Mouse (Mus musculus) adrenal gland, adult 2 months (tissue): Measurements from ENCODE around the gene Msi2. TPM values are rescaled to one million over a fixed set of nuclear protein-coding genes. Genes with fewer than 3 reads are reported as not detected.

Experiments used
- DNase-seq: peaks from one replicate; pipeline ENCODE4 v3.0.0; 2021
- polyA plus RNA-seq: library from polyadenylated mRNA; depleted of rRNA; stranded (reverse); fragments of >200 nt; gene quantifications from 2 replicates; pipeline ENCODE4 v1.2.3, GENCODE M21; 2012
- total RNA-seq, 2 experiments: library from RNA; stranded (reverse); gene quantifications; 2 replicates each; pipeline ENCODE4 v1.2.3; 2021

Msi2 gene
- total and polyA plus RNA-seq, 3 experiments, result 39.1 to 214 (median 205) TPM

DNA sequence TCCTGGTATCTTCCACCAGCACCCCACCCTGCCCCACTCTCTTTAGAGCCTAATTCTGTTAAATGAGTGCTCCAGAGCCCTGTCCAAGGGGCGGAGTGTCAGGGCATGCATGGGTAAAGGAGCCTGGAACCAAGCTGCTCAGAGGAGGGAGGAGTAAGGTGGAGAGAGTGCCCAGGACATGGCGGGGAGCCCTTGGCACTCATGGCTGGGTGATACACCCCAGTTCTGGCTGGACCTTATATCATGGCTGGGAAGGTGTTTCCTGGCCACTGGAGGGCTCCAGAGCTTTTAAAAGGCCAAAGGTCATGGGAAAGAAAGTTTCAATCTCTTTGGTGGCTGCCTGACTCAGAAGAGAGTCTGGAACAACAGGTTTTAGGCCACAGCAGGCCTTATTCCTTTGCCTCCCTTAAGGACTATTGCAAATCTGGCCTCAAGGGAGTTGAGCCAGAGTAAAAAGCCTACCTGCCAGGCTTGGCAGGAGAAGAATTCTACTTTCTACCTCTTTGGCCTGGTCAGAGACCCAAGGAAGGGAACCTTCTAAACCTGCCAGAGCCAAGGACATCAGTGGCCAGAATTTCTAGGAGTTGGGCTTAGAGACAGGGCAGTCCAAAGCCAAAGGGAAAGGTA is 352.3 kb downstream of the Msi2 start:
- peak; percentile 30 for DNase-seq

DNA sequence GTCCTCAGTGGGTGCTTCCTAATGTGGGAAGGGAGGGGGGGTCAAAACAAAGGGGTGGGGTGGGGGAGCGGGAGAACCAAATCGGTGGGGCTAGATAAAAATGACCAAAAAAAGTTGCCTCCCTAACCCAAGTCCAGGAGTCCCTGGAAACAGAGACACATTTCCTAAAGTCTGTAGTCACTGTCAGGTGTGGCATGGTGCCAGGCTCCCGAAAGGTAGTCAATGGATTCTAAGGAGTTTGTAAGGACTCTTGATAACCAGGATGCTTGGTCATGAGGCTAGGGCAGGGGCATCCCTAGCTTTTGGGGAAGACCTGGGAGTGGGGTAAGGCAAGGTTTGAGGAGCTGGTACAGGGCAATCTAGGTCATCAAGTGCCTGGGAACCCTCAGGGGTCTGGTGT is 354.1 kb downstream of the Msi2 start:
- DNase-seq, result no peak

DNA sequence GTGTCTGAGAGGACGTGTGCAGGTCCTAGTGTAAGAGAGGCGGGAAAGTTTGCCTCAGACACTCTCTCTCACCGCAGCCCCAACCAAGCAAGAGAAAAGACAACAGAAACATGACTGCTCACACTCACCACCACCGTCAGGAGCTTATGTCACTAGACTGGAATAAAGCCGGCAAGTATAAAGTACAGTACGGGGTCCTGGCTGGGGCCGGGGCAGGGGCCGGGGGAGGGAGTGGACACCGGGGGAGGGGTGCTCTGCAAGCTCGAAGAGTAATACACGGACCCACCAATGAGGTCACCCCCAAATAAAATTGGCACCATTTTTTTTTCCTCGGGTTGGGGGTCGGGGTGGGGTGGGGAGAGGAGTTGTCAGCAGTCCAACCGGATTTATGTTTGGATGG is 354.8 kb downstream of the Msi2 start:
- DNase-seq, result no peak

DNA sequence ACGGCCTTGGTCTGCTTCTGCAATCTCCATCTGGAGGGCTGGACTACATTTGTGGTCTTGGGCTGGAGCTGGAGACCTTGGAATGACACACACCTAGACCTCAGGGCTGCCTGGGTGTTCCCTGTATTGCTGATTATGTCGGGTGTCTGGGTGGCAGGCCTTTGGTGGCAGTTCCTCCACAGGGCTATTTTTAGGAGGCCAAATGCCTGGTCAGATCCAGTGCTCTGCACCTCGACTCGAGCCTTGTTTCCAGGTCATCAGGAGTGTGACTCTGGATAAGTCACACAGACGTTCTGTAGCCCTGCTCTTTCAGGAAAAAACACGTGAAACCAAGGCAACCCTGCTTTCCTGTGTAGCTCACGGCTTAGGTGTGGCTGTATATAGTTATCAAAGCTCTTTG is 358.6 kb downstream of the Msi2 start:
- DNase-seq, result no peak

DNA sequence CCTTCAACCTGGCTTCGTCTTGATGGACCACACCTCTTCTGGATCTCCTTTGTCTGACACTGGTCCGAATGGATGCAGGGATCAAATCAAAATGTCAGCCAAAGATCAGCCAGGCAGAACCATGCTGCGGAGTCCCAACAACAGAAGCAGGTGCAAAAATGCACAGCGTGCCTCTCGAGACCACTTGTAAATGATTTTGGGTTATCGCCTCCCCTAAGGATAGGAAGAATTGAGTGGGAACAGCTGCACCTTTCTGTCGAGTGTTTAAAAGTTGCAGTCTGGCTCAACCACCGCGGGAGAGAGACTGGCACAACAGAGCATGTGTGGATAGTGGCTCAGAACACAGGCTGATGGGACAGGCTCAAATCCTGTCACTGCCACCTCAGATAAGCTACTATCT is 361.0 kb downstream of the Msi2 start:
- no peak for DNase-seq

DNA sequence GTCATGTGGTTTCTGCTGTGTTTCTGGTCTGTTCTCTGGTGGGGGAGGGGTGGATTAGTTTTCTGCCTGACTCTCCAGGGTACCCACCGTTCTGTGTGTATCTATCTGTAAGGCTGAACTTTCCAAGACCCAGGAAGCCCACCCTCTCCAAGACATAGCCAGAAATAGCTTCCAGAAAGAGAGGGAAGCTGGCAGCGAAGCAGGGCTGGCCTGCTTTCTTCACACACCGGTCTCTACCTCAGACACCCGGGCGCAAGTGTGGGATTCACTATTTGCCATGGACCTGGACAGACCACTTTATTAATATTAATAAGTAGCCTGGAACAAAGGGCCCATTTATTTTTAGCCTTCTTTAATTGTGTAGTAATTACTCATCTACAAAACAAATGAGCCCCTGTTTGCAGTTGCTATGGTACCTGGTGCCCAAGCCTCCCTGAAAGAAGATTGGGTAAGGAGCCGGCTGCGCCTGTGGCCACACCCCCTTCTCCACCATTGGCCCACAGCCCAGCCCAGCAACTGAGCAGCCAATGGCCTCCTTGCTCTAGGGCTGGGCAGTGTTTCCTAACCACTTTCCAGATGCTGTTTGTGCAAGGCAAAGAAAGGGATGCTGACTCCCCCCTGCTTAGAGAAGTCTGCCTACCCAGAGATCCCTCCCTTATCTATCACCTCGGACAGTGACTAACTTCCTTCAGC is 361.6 kb downstream of the Msi2 start:
- DNase-seq, result peak; percentile 84

DNA sequence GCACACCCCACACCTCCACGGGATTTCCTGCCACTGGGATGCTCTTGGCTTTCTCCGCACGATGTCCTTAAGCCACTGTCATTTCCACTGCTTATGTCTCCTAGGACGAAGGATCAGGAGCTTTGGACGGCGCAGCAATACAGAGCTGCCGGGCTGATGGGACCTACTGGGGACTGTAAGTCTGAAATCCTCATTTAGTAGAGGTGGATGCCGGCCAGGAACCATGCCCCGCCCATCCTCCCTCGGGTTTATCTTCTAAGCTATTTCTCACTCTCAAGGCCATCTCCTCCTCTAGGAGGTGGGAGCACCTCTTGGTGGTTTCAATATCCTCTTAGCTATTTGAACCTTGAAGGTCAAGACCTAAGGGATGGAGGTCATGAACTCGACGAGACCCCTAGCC is 362.3 kb downstream of the Msi2 start:
- peak; percentile 77 for DNase-seq

DNA sequence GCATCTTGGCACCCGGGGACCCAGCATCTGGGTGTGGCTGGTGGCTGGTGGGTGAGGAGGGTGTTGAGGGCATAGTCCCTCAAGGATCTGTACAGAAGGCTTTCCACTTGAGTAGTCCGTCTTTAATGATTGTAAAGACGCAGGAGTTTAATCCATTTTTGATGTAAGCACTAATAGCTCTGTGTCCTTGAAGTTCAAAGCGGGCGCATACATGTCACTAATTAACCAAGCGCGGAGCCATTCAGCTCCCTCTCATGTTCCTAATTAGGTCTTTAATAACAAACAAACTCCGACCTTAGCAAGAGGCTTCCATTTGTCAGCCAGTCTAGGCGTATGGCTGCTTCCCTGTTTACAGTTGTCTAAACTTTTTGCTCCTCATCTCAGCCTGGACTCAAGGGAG is 363.5 kb downstream of the Msi2 start:
- DNase-seq, result no peak

DNA sequence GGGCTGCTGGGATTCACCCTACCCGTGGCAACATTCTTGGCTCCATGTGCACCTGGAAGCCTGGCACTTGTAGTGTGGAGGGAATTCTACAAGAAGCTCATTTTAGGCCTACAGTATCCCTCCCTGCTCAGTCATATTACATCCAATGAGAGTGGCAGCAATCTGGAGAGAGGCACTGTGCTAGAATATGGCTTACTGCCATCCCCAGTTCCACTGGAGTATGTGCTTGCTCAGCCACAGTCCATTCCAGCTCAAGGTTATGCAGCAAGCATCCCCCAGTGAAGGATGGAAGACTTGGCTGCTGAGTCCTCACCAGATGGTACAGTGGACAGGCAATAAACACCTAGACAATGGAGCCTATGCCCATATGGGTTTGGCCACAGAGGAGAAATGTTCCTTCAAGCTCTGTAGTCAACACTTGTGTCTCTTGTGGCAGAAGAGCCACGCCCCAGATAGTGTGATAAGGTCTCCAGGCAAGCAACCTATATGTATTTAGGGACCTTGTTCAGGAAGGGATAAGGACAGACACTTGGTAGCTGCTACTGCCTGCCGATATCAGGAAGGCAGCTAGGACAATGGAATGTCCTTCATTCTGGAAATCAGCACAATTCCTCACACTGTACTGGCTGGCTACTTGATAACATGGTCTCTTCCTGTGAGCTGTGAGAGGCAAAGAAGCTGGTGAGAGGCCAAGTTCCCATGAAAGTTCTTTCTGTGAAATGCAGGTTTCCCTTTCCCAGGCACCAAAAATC is 366.4 kb downstream of the Msi2 start:
- DNase-seq, result peak; percentile 36

DNA sequence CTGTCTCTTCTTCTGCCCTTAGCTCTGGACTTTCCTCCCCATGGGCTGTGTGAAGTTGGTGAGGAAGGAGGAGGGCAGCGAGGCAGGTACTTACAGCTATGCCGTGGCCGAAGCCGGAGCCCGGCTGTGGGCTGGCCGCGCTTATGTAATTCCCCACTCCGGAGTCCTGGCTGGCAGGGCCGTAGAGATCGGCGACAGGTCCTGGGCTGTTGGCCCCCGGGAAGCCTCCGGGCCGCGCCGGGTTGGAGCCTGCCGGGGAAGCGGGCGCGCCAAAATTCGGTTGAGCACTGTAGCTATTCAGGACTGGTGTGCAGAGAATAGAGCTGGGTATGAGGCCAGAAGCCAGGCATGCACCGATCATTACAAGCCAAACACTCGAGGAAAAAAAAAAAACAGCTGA is 369.6 kb downstream of the Msi2 start:
- DNase-seq, result no peak

DNA sequence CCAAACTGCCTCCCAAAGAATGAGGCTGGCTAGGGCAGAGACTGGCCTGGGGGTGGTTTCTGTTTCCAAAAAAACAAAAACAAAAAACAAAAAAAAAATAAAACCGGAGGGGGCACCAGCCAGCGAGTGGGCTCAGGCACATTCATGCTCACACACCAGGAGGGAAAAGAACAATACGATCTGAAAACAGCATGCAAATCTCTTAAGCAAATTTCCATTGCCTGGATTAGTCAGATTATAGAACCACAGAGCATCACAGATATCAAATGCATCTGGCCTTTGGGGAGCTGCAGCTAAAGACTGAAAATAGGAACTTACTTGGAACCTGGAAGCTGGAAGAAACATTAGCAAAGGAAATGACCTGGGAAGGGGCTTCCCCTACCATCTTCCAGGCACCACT is 370.3 kb downstream of the Msi2 start:
- DNase-seq, result no peak

DNA sequence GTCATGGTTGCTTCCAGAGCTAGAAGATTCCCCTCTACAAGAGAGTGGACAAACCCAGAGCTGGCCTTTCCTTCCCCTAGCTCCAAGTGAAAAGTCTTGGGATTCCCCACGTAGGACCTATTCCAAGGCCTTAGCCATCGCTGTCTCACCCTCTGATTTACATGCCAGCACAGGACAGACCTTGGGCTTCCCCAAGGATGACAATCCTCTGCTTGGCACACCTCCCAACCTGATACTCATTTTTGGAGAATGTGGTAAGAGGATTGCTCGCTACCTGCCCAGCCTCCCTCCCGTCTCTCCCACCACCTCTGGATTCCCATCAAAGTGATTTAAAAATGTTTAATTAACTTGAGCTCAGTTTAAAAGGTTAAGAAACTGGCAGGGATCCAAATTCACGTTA is 372.2 kb downstream of the Msi2 start:
- peak; percentile 91 for DNase-seq

DNA sequence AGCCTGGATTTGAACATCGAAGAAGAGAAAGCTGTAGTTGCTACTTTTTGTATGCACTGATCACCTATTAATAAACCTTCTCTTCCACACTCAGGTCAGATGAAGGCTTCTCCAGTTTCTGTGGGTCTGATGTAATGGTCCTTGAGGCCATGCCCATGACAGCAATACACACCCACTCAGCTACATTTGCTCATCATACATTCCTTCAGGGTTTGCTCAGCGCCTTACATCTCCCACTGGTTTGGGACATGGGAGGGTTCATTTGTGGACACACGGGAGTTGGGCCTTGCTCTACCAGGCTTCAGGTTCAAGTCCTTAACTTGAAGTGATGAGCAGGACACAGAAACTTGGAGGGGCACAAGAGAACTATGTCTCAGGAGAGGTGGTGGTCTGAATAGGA is 380.4 kb downstream of the Msi2 start:
- peak; percentile 57 for DNase-seq

DNA sequence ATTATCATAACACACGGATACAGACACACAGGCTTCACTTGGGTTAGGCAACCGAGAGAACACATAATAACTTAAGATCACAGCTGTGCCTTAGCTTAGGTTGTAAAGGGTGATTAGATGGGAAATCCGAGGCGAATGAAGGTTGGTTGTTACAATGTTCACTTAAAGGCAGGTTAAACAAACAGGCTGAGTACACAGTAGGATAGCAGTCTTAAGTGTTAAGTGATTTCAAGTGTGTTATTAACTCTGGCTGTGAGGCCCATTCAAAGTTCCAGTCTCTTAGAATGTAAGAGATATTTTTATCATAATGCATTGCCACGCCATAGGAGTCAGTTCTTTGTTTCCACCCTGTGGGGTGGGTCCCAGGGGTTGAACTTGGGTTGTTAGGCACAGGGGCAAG is 383.4 kb downstream of the Msi2 start:
- no peak for DNase-seq

DNA sequence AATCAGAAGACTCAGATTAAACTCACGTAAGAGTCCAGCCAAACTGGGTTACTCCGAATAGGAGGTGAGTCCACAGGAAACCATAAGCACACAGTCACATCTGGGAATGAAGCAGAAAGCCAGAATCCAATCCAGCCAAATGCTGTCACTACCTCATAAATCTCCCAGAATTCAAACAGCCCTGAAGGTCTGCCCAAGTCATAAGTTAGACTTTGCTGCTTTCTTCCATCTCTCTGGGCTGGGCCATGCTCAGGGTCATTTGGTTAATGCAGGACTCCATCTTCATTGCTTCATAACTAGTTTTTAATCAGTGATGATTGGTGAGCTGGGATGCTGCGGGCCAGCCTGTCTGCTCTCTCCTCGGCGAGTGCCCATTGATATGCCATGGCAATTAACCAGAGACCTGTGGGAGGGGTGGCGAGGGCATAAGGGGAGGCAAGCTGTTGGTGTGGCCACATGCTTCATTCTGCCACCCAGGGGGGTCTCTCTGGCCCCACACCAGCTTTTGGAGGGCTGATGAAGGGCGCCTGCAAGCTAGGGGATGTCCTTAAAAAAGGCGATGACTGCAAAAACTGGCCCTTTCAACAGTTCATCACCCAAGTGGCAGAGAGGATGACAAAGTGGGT is 385.9 kb downstream of the Msi2 start:
- DNase-seq, result peak; percentile 52

DNA sequence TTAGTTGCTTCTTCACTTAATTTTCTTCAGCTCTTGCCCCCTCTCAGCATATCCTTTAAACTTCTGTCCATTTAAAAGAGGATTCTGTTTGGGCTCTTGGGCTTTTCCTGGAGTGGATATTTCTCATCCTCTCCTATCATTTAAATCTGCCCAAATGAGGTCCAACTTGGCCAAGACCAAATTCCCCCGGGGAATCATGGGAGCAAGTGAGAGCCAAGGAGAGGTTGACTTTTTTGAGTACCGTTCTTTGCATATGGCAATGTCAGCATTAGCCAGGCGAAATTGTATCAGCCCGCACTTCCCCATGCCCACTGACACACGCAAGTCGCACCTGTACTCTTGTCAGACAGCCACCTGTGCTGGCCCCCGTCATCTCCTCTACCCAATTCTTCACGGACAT is 386.6 kb downstream of the Msi2 start:
- DNase-seq, result no peak

DNA sequence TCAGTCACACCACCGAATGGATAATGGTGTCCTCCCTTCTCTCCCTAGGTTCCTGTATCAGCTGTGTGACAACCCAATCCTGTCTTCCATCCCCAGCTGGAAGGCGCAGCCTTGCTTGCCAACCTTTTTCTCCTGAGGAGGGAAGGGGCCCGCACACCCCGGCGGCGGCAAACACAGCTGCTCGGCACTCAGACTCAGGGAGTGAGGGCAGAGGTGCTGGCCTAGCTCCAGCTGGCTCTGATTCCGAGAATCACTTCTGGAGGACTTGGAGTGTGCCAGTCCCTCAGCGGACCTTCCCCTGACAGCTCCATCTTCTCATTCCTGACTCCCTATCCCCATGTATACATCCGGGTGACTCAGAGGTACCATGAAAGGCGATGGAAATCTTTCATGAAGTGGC is 387.5 kb downstream of the Msi2 start:
- DNase-seq, result peak; percentile 81

DNA sequence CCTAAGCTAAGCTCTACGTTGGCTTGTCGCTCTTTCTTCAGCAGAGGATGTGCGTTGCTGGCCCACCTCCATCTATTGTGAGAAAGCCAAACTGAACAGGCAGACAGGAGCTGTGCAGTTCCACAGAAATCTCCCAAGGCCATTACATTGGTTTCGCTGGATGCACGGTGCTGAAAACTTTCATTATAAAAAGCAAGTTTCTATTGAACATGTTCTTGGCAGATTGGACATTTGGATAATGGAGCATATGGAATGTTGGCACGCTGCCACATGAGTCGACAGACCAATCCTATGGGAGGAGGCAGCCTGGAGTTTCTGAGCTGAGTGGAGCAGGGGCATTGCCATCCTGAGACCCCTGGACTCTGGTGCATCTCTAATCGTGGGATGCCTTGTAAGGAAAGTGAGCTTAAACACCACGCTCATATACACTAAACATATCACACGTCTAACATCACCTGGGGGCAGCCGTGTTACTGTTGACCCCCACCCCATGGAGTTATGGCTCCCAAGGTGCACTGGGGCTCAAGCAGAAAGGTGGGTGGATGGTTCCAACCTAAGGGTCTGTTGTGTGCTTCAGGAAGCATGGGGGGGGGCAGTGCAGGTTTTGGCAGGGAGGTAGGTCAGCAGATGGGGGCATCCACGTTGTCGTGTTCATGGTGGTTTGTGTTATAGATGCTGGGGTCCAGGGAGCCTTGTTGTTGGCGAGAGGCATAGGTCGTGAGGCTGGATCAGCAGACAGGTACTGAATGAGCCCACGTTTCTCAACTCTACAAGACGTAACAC is 389.3 kb downstream of the Msi2 start:
- DNase-seq, result no peak

DNA sequence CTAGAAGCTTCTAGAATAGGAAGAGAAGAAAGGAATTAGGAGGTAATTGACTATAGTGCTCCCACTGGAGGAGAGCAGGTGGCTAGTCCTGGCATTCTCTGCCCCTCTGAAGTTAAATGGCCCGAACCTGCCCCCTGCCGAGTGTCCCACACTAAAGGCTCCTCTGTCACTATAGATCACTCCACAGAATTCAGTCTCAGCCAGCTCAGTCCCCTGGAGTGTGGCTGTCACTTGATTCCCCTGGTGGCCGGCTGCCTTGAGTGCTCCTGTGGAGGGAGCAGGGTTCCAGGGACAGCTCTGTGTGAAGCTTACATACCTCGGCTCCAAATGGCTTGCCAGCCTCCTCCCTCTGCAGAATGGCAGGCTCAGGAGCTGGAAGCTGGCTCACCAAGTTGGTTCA is 391.3 kb downstream of the Msi2 start:
- DNase-seq, result no peak

DNA sequence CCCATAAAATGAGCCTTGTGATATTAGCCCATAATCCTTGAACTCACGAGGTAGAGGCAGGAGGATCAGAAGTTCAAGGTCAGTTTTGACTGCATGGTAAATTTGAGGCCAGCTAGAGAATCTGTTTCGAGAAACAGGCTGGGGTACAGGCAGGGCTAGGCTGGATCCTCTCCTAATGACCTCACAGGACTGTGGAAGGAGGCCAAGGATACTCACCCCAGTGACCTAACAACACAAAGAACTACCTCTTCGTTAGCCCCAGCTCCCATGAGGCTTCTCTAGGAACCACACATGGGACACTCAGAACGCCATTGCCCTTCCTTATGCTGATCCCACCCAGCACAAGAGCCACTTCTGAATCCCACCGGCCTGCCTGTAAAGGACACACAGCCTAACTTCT is 399.5 kb downstream of the Msi2 start:
- DNase-seq, result peak; percentile 47

DNA sequence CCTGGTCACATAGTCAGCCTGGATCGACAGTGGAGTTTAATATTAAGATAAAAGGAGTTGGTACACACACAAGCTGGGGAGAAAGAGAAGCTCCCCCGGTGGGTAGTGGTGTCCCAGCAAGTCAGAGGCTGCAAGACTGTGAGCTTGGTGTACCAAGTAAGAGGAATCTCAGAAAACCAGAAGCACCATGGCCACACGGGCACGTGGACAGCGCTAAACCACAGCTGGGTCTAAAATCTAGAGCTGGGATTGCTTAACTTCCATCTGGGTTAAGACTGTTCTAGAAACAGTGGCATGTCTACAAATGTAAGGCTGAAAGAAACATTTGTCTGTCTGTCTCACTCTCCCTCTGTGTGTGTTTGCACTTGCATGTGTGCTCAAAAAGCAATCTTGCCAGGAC is 402.9 kb downstream of the Msi2 start:
- no peak for DNase-seq

DNA sequence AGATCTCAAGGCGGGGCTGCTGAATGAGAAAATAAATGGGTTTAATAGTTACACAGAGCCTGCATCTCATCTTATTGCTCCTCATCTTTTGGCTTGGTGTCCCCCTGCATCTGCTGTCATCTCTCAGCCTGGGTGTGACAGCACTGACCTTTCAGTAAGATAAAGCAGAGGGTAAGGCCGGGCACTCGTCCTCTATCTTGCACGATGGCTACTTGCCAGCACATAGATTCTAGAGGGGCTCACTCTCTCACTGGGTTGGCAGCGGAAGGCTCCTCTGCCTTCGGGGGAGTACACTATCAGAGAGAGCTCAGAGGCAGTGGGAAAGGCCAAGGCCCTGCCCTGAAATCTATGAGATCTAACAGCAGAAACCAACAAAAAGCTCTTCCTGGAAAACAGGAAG is 403.8 kb downstream of the Msi2 start:
- peak; percentile 32 for DNase-seq
